Mouse (Mus musculus): ENCODE results near the gene Runx1. TPM values are rescaled to one million over a fixed set of nuclear protein-coding genes. Genes with fewer than 3 reads are reported as not detected.

The Runx1 gene
- polyA plus RNA-seq, 1 experiment from 2014 or later: 6.4 TPM

GRCm38 (mm10) chr16:92739071-92739793 is 86.7 kb downstream of the Runx1 start:
- DNase-seq (ENCODE audit: low spot score): no peak
- TF ChIP-seq EP300 (optimal IDR thresholded peaks at IDR 0.05) (no peak), CTCF (IDR thresholded peaks at IDR 0.05; ENCODE audit: low read depth) (no peak)
- Histone ChIP-seq H3K9me3 (ENCODE audit: control insufficient read depth, low read length) (no peaks in the 10 kb centered on the region), H3K4me3 (ENCODE audit: low read depth, low read length) (no peak overlapping the region), H3K36me3 (ENCODE audit: control insufficient read depth, insufficient read depth, low read length) (no peaks in the 10 kb centered on the region), H3K27me3 (ENCODE audit: control insufficient read depth, insufficient read depth, low read length) (no peaks in the 10 kb centered on the region), H3K4me1 (replicated peaks; ENCODE audit: control insufficient read depth, insufficient read depth) (no peaks in the 10 kb centered on the region), H3K27ac (replicated peaks) (no peak overlapping the region), H3K4me2 (replicated peaks; ENCODE audit: low read depth) (no peak overlapping the region), H3K9ac (ENCODE audit: low read length) (no peak overlapping the region)
- ATAC-seq (ENCODE audit: low FRiP score, low TSS enrichment): no peak
- 88% methylated on average over 7 of the region's 7 CpGs for WGBS

GRCm38 (mm10) chr16:92738476-92739010 is 87.4 kb downstream of the Runx1 start:
- Histone ChIP-seq H3K27me3 (ENCODE audit: control insufficient read depth, insufficient read depth, low read length) (no peaks in the 10 kb centered on the region), H3K36me3 (ENCODE audit: control insufficient read depth, insufficient read depth, low read length) (no peaks in the 10 kb centered on the region), H3K9ac (ENCODE audit: low read length) (no peak overlapping the region), H3K9me3 (ENCODE audit: control insufficient read depth, low read length) (no peaks in the 10 kb centered on the region), H3K4me2 (replicated peaks; ENCODE audit: low read depth) (no peak overlapping the region), H3K4me1 (replicated peaks; ENCODE audit: control insufficient read depth, insufficient read depth) (no peaks in the 10 kb centered on the region), H3K4me3 (ENCODE audit: low read depth, low read length) (no peak overlapping the region), H3K27ac (replicated peaks) (no peak overlapping the region)
- ATAC-seq (ENCODE audit: low FRiP score, low TSS enrichment): no peak
- WGBS: 76% methylated on average over 11 of the region's 11 CpGs
- TF ChIP-seq EP300 (optimal IDR thresholded peaks at IDR 0.05) (no peak), CTCF (IDR thresholded peaks at IDR 0.05; ENCODE audit: low read depth) (no peak)
- DNase-seq (ENCODE audit: low spot score): no peak

DNA sequence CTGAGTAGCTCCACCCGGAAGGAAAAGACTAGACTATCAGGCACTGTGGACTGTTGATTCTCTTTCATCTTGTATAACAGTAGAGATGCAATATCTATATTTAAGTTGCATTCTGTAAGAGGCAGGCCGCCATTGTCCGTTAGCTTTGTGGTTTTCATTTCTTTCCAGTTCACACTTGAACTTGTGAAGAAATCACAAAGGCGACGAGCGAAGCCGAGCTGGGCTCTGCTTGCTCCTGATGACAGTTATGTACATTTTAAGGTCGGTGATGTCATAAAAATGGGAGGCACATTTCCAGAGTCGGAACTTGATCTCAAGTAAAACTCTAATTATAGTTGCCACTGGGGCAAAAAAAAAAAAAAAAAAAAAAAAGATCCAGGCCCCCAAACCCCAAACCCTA is 99.1 kb downstream of the Runx1 start:
- Histone ChIP-seq H3K4me1 (replicated peaks; ENCODE audit: control insufficient read depth, insufficient read depth) (no peaks in the 10 kb centered on the region), H3K36me3 (ENCODE audit: control insufficient read depth, insufficient read depth, low read length) (no peaks in the 10 kb centered on the region), H3K27me3 (ENCODE audit: control insufficient read depth, insufficient read depth, low read length) (no peaks in the 10 kb centered on the region), H3K4me3 (ENCODE audit: low read depth, low read length) (no peak overlapping the region), H3K4me2 (replicated peaks; ENCODE audit: low read depth) (no peak overlapping the region), H3K9me3 (ENCODE audit: control insufficient read depth, low read length) (no peaks in the 10 kb centered on the region), H3K27ac (replicated peaks) (no peak overlapping the region), H3K9ac (ENCODE audit: low read length) (no peak overlapping the region)
- WGBS: 82% methylated on average over 9 of the region's 9 CpGs
- DNase-seq (ENCODE audit: low spot score) (no peak), ATAC-seq (ENCODE audit: low FRiP score, low TSS enrichment) (no peak)
- TF ChIP-seq EP300 (optimal IDR thresholded peaks at IDR 0.05): no peak
- TF ChIP-seq CTCF (IDR thresholded peaks at IDR 0.05; ENCODE audit: low read depth): no peak

DNA sequence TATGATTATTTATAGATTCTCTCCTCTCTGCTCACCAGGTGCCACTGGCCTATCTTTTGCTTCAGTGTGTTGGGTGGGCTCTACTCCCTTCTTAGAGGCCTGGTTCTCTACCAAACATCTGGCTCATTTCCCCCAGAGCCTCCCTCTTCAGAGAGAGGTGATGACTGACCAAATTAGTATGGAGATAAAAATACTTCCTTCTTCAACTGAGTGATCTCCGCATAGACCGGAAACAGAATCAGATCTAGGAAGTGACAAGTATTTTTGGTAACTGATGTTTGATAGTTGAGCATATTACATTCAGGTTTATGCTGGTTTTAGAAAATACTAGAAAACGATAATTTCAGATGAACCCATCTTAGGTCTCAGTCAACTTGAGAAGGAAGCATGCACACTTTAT is 101.4 kb downstream of the Runx1 start:
- Histone ChIP-seq H3K9ac (ENCODE audit: low read length) (no peak overlapping the region), H3K9me3 (ENCODE audit: control insufficient read depth, low read length) (no peaks in the 10 kb centered on the region), H3K4me3 (ENCODE audit: low read depth, low read length) (no peak overlapping the region), H3K27ac (replicated peaks) (no peak overlapping the region), H3K4me2 (replicated peaks; ENCODE audit: low read depth) (no peak overlapping the region), H3K27me3 (ENCODE audit: control insufficient read depth, insufficient read depth, low read length) (no peaks in the 10 kb centered on the region), H3K4me1 (replicated peaks; ENCODE audit: control insufficient read depth, insufficient read depth) (no peaks in the 10 kb centered on the region), H3K36me3 (ENCODE audit: control insufficient read depth, insufficient read depth, low read length) (no peaks in the 10 kb centered on the region)
- ATAC-seq (ENCODE audit: low FRiP score, low TSS enrichment) (no peak), DNase-seq (ENCODE audit: low spot score) (no peak)
- TF ChIP-seq EP300 (optimal IDR thresholded peaks at IDR 0.05) (no peak), CTCF (IDR thresholded peaks at IDR 0.05; ENCODE audit: low read depth) (no peak)
- WGBS: 80% methylated on average over 3 of the region's 3 CpGs

GRCm38 (mm10) chr16:92720678-92721077 is 105.3 kb downstream of the Runx1 start:
- Histone ChIP-seq H3K27me3 (ENCODE audit: control insufficient read depth, insufficient read depth, low read length) (0 out of 2 replicates have a peak, but pooled peaks cover 3% of the 10 kb centered on the region), H3K36me3 (ENCODE audit: control insufficient read depth, insufficient read depth, low read length) (no peaks in the 10 kb centered on the region), H3K4me3 (ENCODE audit: low read depth, low read length) (no peak overlapping the region), H3K4me1 (replicated peaks; ENCODE audit: control insufficient read depth, insufficient read depth) (no peaks in the 10 kb centered on the region), H3K9me3 (ENCODE audit: control insufficient read depth, low read length) (no peaks in the 10 kb centered on the region), H3K9ac (ENCODE audit: low read length) (no peak overlapping the region), H3K4me2 (replicated peaks; ENCODE audit: low read depth) (no peak overlapping the region), H3K27ac (replicated peaks) (no peak overlapping the region)
- TF ChIP-seq CTCF (IDR thresholded peaks at IDR 0.05; ENCODE audit: low read depth) (no peak), EP300 (optimal IDR thresholded peaks at IDR 0.05) (no peak)
- no peak for DNase-seq (ENCODE audit: low spot score)
- 63% methylated on average over 10 of the region's 10 CpGs for WGBS
- no peak for ATAC-seq (ENCODE audit: low FRiP score, low TSS enrichment)

DNA sequence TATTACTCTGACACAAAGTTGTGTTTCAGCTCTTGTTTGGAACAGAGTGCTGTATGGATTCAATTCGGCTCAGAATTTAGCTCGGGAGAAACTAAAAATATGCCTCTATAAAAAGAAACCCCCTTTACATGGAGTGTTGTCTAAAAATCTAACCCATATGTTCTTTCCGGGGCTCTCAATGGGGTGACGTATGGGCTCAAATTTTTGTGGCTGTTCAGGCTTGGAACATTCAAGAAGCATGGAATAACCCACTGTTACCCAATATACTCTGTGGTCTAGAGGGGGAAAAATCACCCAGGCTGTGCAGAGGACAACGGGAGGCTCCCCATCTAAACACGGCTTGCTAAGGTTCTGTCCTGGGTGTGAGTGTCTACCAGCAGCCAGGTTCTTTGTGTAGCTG is 106.2 kb downstream of the Runx1 start:
- Histone ChIP-seq H3K4me2 (replicated peaks; ENCODE audit: low read depth) (no peak overlapping the region), H3K4me3 (ENCODE audit: low read depth, low read length) (no peak overlapping the region), H3K9ac (ENCODE audit: low read length) (no peak overlapping the region), H3K4me1 (replicated peaks; ENCODE audit: control insufficient read depth, insufficient read depth) (no peaks in the 10 kb centered on the region), H3K27ac (replicated peaks) (no peak overlapping the region), H3K9me3 (ENCODE audit: control insufficient read depth, low read length) (no peaks in the 10 kb centered on the region), H3K27me3 (ENCODE audit: control insufficient read depth, insufficient read depth, low read length) (0 out of 2 replicates have a peak, but pooled peaks cover 3% of the 10 kb centered on the region), H3K36me3 (ENCODE audit: control insufficient read depth, insufficient read depth, low read length) (no peaks in the 10 kb centered on the region)
- WGBS: 79% methylated on average over 6 of the region's 6 CpGs
- TF ChIP-seq EP300 (optimal IDR thresholded peaks at IDR 0.05) (no peak), CTCF (IDR thresholded peaks at IDR 0.05; ENCODE audit: low read depth) (no peak)
- no peak for ATAC-seq (ENCODE audit: low FRiP score, low TSS enrichment)
- DNase-seq (ENCODE audit: low spot score): no peak

Data from stomach, postnatal 0 days (tissue).